Mouse (Mus musculus): ENCODE data around the gene Sdk2. TPM values are rescaled to one million over a fixed set of nuclear protein-coding genes. Genes with fewer than 3 reads are reported as not detected.

Sdk2 gene
- polyA plus RNA-seq, 1 experiment from 2014 or later, result 2.2 TPM

- WGBS, result 71% methylated on average over 6 of the region's 6 CpGs
- Histone ChIP-seq H3K27ac (ENCODE audit: low read length) (no peak overlapping the region), H3K36me3 (ENCODE audit: control insufficient read depth, insufficient read depth) (no peaks in the 10 kb centered on the region), H3K9me3 (ENCODE audit: control insufficient read depth, low read length) (no peaks in the 10 kb centered on the region), H3K9ac (replicated peaks; ENCODE audit: low read depth, low read length) (no peak overlapping the region), H3K4me3 (replicated peaks; ENCODE audit: low read length) (no peak overlapping the region), H3K4me2 (ENCODE audit: low read length) (no peak overlapping the region), H3K4me1 (replicated peaks; ENCODE audit: control insufficient read depth, insufficient read depth, low read length) (peaks cover 16% of the 10 kb centered on the region), H3K27me3 (replicated peaks; ENCODE audit: control insufficient read depth, insufficient read depth, low read length) (no peaks in the 10 kb centered on the region)
- no peak for ATAC-seq
Measured at GRCm38 (mm10) chr11:114070881-114071280, 4.0 kb upstream of the Sdk2 start.

GRCm38 (mm10) chr11:114070131-114070530 is 3.3 kb upstream of the Sdk2 start:
- H3K27ac ChIP-seq (ENCODE audit: low read length), result no peak overlapping the region
- no peak overlapping the region for H3K4me2 ChIP-seq (ENCODE audit: low read length)
- H3K27me3 ChIP-seq (replicated peaks; ENCODE audit: control insufficient read depth, insufficient read depth, low read length), result 0 out of 2 replicates have a peak, but pooled peaks cover 2% of the 10 kb centered on the region
- ATAC-seq, result no peak
- no peaks in the 10 kb centered on the region for H3K36me3 ChIP-seq (ENCODE audit: control insufficient read depth, insufficient read depth)
- 59% methylated on average over 8 of the region's 8 CpGs for WGBS
- no peak overlapping the region for H3K4me3 ChIP-seq (replicated peaks; ENCODE audit: low read length)
- no peaks in the 10 kb centered on the region for H3K9me3 ChIP-seq (ENCODE audit: control insufficient read depth, low read length)
- H3K4me1 ChIP-seq (replicated peaks; ENCODE audit: control insufficient read depth, insufficient read depth, low read length), result peaks cover 24% of the 10 kb centered on the region
- H3K9ac ChIP-seq (replicated peaks; ENCODE audit: low read depth, low read length), result no peak overlapping the region

GRCm38 (mm10) chr11:114068390-114068789 is 1.5 kb upstream of the Sdk2 start:
- H3K4me1 ChIP-seq (replicated peaks; ENCODE audit: control insufficient read depth, insufficient read depth, low read length), result peaks cover 36% of the 10 kb centered on the region
- H3K36me3 ChIP-seq (ENCODE audit: control insufficient read depth, insufficient read depth), result no peaks in the 10 kb centered on the region
- H3K9me3 ChIP-seq (ENCODE audit: control insufficient read depth, low read length), result no peaks in the 10 kb centered on the region
- 2% methylated on average over 5 of the region's 5 CpGs for WGBS
- H3K27me3 ChIP-seq (replicated peaks; ENCODE audit: control insufficient read depth, insufficient read depth, low read length), result peaks cover 9% of the 10 kb centered on the region
- peak; percentile 35; the same call in 1 of the 2 replicates for ATAC-seq
- no peak overlapping the region for H3K27ac ChIP-seq (ENCODE audit: low read length)
- no peak overlapping the region for H3K9ac ChIP-seq (replicated peaks; ENCODE audit: low read depth, low read length)
- H3K4me3 ChIP-seq (replicated peaks; ENCODE audit: low read length), result no peak overlapping the region
- H3K4me2 ChIP-seq (ENCODE audit: low read length), result no peak overlapping the region

- peak overlapping the region; percentile 63 for H3K4me3 ChIP-seq (replicated peaks; ENCODE audit: low read length)
- peak overlapping the region; percentile 76 for H3K9ac ChIP-seq (replicated peaks; ENCODE audit: low read depth, low read length)
- peak overlapping the region; percentile 85 for H3K4me2 ChIP-seq (ENCODE audit: low read length)
- peak; percentile 47 for ATAC-seq
- H3K4me1 ChIP-seq (replicated peaks; ENCODE audit: control insufficient read depth, insufficient read depth, low read length), result peaks cover 40% of the 10 kb centered on the region
- H3K27me3 ChIP-seq (replicated peaks; ENCODE audit: control insufficient read depth, insufficient read depth, low read length), result peaks cover 9% of the 10 kb centered on the region
- WGBS, result under 1% methylated on average over 90 of the region's 90 CpGs
- H3K27ac ChIP-seq (ENCODE audit: low read length), result peak overlapping the region; percentile 77
- H3K9me3 ChIP-seq (ENCODE audit: control insufficient read depth, low read length), result no peaks in the 10 kb centered on the region
- H3K36me3 ChIP-seq (ENCODE audit: control insufficient read depth, insufficient read depth), result no peaks in the 10 kb centered on the region
Measured at GRCm38 (mm10) chr11:114066098-114066950, 522 bp downstream of the Sdk2 start.

GRCm38 (mm10) chr11:114065596-114065995 is 1.2 kb downstream of the Sdk2 start:
- H3K4me3 ChIP-seq (replicated peaks; ENCODE audit: low read length), result peak overlapping the region; percentile 63
- no peak for ATAC-seq
- peaks cover 40% of the 10 kb centered on the region for H3K4me1 ChIP-seq (replicated peaks; ENCODE audit: control insufficient read depth, insufficient read depth, low read length)
- H3K4me2 ChIP-seq (ENCODE audit: low read length), result peak overlapping the region; percentile 85
- WGBS, result 2% methylated on average over 19 of the region's 19 CpGs
- no peak overlapping the region for H3K27ac ChIP-seq (ENCODE audit: low read length)
- peaks cover 9% of the 10 kb centered on the region for H3K27me3 ChIP-seq (replicated peaks; ENCODE audit: control insufficient read depth, insufficient read depth, low read length)
- H3K9me3 ChIP-seq (ENCODE audit: control insufficient read depth, low read length), result no peaks in the 10 kb centered on the region
- H3K36me3 ChIP-seq (ENCODE audit: control insufficient read depth, insufficient read depth), result no peaks in the 10 kb centered on the region
- peak overlapping the region; percentile 76 for H3K9ac ChIP-seq (replicated peaks; ENCODE audit: low read depth, low read length)

GRCm38 (mm10) chr11:114064871-114065388 is 1.9 kb downstream of the Sdk2 start:
- ATAC-seq, result no peak
- peak overlapping the region; percentile 63 for H3K4me3 ChIP-seq (replicated peaks; ENCODE audit: low read length)
- no peaks in the 10 kb centered on the region for H3K36me3 ChIP-seq (ENCODE audit: control insufficient read depth, insufficient read depth)
- H3K9me3 ChIP-seq (ENCODE audit: control insufficient read depth, low read length), result no peaks in the 10 kb centered on the region
- H3K27ac ChIP-seq (ENCODE audit: low read length), result no peak overlapping the region
- peak overlapping the region; percentile 85 for H3K4me2 ChIP-seq (ENCODE audit: low read length)
- peak overlapping the region; percentile 76 for H3K9ac ChIP-seq (replicated peaks; ENCODE audit: low read depth, low read length)
- peaks cover 9% of the 10 kb centered on the region for H3K27me3 ChIP-seq (replicated peaks; ENCODE audit: control insufficient read depth, insufficient read depth, low read length)
- WGBS, result 1% methylated on average over 32 of the region's 32 CpGs
- H3K4me1 ChIP-seq (replicated peaks; ENCODE audit: control insufficient read depth, insufficient read depth, low read length), result peaks cover 40% of the 10 kb centered on the region

GRCm38 (mm10) chr11:114061946-114062345 is 4.9 kb downstream of the Sdk2 start:
- Histone ChIP-seq H3K4me3 (replicated peaks; ENCODE audit: low read length) (no peak overlapping the region), H3K4me1 (replicated peaks; ENCODE audit: control insufficient read depth, insufficient read depth, low read length) (peaks cover 27% of the 10 kb centered on the region), H3K4me2 (ENCODE audit: low read length) (no peak overlapping the region), H3K9ac (replicated peaks; ENCODE audit: low read depth, low read length) (no peak overlapping the region), H3K27me3 (replicated peaks; ENCODE audit: control insufficient read depth, insufficient read depth, low read length) (peaks cover 9% of the 10 kb centered on the region), H3K36me3 (ENCODE audit: control insufficient read depth, insufficient read depth) (no peaks in the 10 kb centered on the region), H3K9me3 (ENCODE audit: control insufficient read depth, low read length) (no peaks in the 10 kb centered on the region), H3K27ac (ENCODE audit: low read length) (no peak overlapping the region)
- ATAC-seq, result no peak
- WGBS, result 47% methylated on average over 7 of the region's 7 CpGs

GRCm38 (mm10) chr11:114061265-114061664 is 5.6 kb downstream of the Sdk2 start:
- Histone ChIP-seq H3K27me3 (replicated peaks; ENCODE audit: control insufficient read depth, insufficient read depth, low read length) (peaks cover 9% of the 10 kb centered on the region), H3K4me2 (ENCODE audit: low read length) (no peak overlapping the region), H3K9ac (replicated peaks; ENCODE audit: low read depth, low read length) (no peak overlapping the region), H3K9me3 (ENCODE audit: control insufficient read depth, low read length) (no peaks in the 10 kb centered on the region), H3K36me3 (ENCODE audit: control insufficient read depth, insufficient read depth) (no peaks in the 10 kb centered on the region), H3K4me3 (replicated peaks; ENCODE audit: low read length) (no peak overlapping the region), H3K4me1 (replicated peaks; ENCODE audit: control insufficient read depth, insufficient read depth, low read length) (peaks cover 27% of the 10 kb centered on the region), H3K27ac (ENCODE audit: low read length) (no peak overlapping the region)
- WGBS, result 56% methylated on average over 2 of the region's 2 CpGs
- ATAC-seq, result no peak

GRCm38 (mm10) chr11:114056351-114056750 is 10.5 kb downstream of the Sdk2 start:
- Histone ChIP-seq H3K9me3 (ENCODE audit: control insufficient read depth, low read length) (no peaks in the 10 kb centered on the region), H3K4me1 (replicated peaks; ENCODE audit: control insufficient read depth, insufficient read depth, low read length) (0 out of 2 replicates have a peak, but pooled peaks cover 4% of the 10 kb centered on the region), H3K9ac (replicated peaks; ENCODE audit: low read depth, low read length) (no peak overlapping the region), H3K27me3 (replicated peaks; ENCODE audit: control insufficient read depth, insufficient read depth, low read length) (no peaks in the 10 kb centered on the region), H3K4me3 (replicated peaks; ENCODE audit: low read length) (no peak overlapping the region), H3K27ac (ENCODE audit: low read length) (no peak overlapping the region), H3K36me3 (ENCODE audit: control insufficient read depth, insufficient read depth) (no peaks in the 10 kb centered on the region), H3K4me2 (ENCODE audit: low read length) (no peak overlapping the region)
- no peak for ATAC-seq
- 41% methylated on average over 2 of the region's 2 CpGs for WGBS
